Mouse (Mus musculus): ENCODE measurements around the gene Cops7b. TPM values are rescaled to one million over a fixed set of nuclear protein-coding genes. Genes with fewer than 3 reads are reported as not detected.

Cops7b gene
- 10 to 100 TPM; 12.2 to 14.0 TPM for total RNA-seq (2023)

DNA sequence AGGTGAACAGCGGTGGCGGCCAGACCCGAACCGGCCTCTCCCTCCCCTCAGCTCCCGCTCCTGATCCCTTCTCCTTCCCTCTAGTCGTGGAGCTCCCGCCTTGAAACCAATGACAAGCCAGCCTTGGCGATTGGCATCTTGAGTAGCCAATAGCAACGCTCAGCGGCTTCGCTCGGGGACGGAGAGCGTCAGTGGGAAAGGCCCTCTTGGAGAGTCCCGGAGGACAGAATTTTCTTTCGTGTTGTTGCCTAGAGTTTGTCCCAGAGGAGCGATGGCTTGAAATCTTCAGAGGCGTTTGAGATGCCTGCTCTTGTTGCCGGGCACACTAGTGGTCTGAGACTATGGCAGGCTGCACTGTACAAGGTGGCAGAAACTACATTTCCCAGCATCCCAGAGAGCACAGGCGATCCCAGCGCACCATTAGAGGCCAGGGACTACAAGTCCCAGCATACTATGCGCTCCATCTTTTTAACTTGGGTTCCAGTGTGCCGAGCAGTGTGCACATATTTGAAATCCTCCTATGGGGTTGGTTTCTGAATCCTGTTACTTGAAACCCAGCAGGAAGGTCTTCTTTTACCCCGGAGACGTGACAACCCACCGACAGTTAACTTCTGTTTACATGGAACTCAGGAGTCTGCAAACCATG, at the start of gene Cops7b, which contains the start of gene Pde6d:
Gene Cops7b, plus strand, starts transcription at position 454 of the 646 bp plus-strand sequence.
Gene Pde6d, minus strand, starts transcription at position 179 of the 646 bp plus-strand sequence.

Other genes with a start within 250 kb of the Cops7b start
- 100 to 1,000 TPM; 482 to 558 TPM for gene Ncl, start 223.5 kb upstream of the Cops7b start, total RNA-seq (2023)
- gene Nmur1, start 156.7 kb upstream of the Cops7b start, total RNA-seq (2023) = 1 to 10 TPM; 1.2 to 1.8 TPM
- not detected for gene Tex44, start 156.6 kb upstream of the Cops7b start, total RNA-seq (2023)
- gene Ptma, start 56.2 kb upstream of the Cops7b start, total RNA-seq (2023) = 1,000 to 10,000 TPM; 1,254 to 1,333 TPM
- gene Pde6d, start 275 bp upstream of the Cops7b start, total RNA-seq (2023) = 10 to 100 TPM; 21.2 to 21.4 TPM
- gene Nppc, start 87.7 kb downstream of the Cops7b start, total RNA-seq (2023) = not detected
- gene Dis3l2, start 120.9 kb downstream of the Cops7b start, total RNA-seq (2023) = 10 to 100 TPM; 25.9 to 26.3 TPM